Mouse (Mus musculus): ENCODE results near the gene Rptn.

DNA sequence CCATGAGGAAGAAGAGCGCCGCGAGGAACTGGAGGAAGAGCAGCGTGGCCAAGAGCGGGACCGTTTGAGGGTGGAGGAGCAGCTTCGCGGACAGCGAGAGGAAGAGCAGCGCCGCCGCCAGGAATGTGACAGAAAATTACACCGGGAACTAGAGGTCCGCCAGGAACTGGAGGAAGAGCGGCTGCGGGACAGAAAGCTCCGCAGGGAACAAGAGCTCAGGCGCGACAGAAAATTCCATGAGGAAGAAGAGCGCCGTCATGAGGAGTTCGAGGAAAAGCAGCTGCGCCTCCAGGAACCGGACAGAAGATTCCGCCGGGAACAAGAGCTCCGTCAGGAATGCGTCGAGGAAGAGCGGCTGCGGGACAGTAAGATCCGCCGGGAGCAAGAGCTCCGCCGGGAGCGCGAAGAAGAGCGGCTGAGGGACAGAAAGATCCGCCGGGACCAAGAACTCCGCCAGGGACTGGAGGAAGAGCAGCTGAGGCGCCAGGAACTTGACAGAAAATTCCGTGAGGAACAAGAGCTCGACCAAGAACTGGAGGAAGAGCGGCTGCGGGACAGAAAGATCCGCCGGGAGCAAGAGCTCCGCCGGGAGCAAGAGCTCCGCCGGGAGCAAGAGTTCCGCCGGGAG lies 52.7 kb downstream of the Rptn start:
- TF ChIP-seq POLR2A (IDR thresholded peaks at IDR 0.05; ENCODE audit: borderline replicate concordance, extremely low read depth, insufficient read depth, insufficient read length, poor library complexity, severe bottlenecking) (no peak), CTCF (IDR thresholded peaks at IDR 0.05; ENCODE audit: borderline replicate concordance, extremely low read depth, insufficient read depth, insufficient read length) (no peak)

Measured in brain, embryonic 14.5 days (tissue).